Mouse (Mus musculus) G1E (cell line): ENCODE measurements at regions not wholly inside any gene's neighbourhood (a gene's known extent, or its start where the extent isn't known, plus 50 kb on each side); places are given as distances from the start of the nearest gene placed in this dataset.

Experiments used
- CTCF ChIP-seq: IDR thresholded peaks from 2 replicates; pipeline ENCODE4 v1.5.1; 2012; ENCODE audit warnings: low read depth, low read length, inconsistent platforms, mixed read lengths
- GATA1 ChIP-seq: IDR thresholded peaks from 2 replicates; pipeline ENCODE4 v1.6.1; 2012; ENCODE audit warnings: borderline replicate concordance, low read length, inconsistent platforms, mixed read lengths
- TAL1 ChIP-seq: conservative IDR thresholded peaks from 2 replicates; pipeline ENCODE4 v1.6.1; 2012; ENCODE audit warnings: low read depth, low read length, inconsistent platforms, mixed read lengths

GRCm38 (mm10) chr9:115499536-115499935 is 189.3 kb upstream of the Stt3b start:
- no peak for TF ChIP-seq CTCF
- TF ChIP-seq TAL1: no peak
- TF ChIP-seq GATA1: no peak
